Mouse (Mus musculus) adrenal gland (tissue): ENCODE results near the gene Olfr810.

Experiments
- intact Hi-C: fragments of 180-260 bp; cut with DNase I; formaldehyde crosslinking; loops from one replicate; pipeline ENCODE4 v1.15.1; 2025
- long read RNA-seq, 2 experiments: library from polyadenylated mRNA; unstranded; transcript quantifications; one replicate each; pipeline ENCODE4 v2.0.0; 2020; ENCODE audit warnings: borderline replicate concordance in 1 of 2; ENCODE audit not compliant: insufficient replicate concordance in 1 of 2

Gene Olfr810
- long read RNA-seq, experiment 1, result 0 reads
- long read RNA-seq, experiment 2, result 0 reads

- intact Hi-C loops, result no loop called here
Observed at GRCm38 (mm10) chr10:129794817-129795216, at the start of gene Olfr810. Gene Olfr810 (minus strand): TSS chr10:129794917.

GRCm38 (mm10) chr10:129804296-129804695, 9.6 kb upstream of the Olfr810 start, which contains the start of gene Olfr811:
Gene Olfr811 (minus strand): TSS chr10:129804396.
- intact Hi-C loops, result no loop called here

DNA sequence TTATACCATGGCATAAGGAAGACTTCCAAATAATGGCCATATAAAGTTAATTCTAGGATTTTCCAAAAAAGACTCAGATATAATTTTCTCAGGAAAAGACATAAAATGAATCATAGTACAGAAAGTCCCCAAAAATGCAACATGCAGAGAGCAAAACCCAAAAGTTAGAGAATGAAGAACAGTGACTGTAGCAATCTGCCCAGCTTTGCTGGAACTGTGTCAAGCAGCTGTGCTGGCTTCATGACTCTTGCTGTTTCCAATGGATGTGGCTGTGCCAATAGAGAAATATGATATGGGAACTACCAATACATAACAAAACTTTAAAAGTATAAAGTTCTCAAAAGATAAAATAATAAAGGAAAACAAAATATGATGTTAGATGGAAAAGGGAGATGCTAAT, 16.6 kb downstream of the Olfr810 start:
- intact Hi-C loops, result no loop called here

DNA sequence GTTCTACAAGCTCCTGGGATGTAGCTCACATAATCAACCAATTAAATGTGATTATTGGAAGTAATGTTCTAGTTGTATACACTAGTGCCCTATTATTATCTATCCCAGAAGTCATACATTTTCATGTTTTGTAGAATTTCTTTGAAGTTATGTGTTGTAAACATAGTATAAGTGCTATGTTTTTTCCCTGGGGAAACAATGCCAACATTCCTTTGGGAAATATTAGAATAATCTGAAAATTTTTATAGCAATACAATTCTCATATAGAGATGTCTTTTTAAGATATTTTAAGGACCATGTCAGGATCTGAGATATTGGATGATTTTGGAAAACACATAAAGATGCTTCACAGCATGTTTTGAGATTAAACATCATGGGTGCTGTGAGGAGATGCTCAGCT, 20.4 kb downstream of the Olfr810 start, which contains the start of gene Olfr809:
Olfr809 (plus strand) TSS at position 301 of the 400 bp plus-strand sequence.
- intact Hi-C loops, result no loop called here

DNA sequence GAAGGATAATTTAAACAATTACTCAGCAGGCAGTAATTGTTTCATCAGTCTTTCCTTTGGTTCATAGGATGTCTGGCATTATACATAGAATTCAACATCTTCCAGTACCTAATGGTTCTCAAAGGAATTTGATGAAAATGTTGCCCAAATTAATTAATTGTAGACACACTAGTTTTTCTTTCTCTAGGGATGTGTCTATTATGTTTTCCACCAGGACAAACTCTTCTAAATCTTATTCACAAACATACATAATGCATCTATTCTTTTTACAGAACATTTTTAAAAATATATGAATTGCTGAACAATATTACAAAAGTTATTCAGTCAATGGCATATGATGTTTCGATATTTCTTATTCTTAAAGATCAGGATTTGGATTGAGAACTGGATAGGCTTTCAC, 29.5 kb downstream of the Olfr810 start, which contains the start of gene Olfr808:
Olfr808 (plus strand) TSS at position 301 of the 400 bp plus-strand sequence.
- intact Hi-C loops, result no loop called here

GRCm38 (mm10) chr10:129757693-129758092, 37.0 kb downstream of the Olfr810 start, which contains the start of gene Olfr807:
Gene Olfr807 (minus strand): TSS chr10:129757793.
- intact Hi-C loops, result no loop called here

DNA sequence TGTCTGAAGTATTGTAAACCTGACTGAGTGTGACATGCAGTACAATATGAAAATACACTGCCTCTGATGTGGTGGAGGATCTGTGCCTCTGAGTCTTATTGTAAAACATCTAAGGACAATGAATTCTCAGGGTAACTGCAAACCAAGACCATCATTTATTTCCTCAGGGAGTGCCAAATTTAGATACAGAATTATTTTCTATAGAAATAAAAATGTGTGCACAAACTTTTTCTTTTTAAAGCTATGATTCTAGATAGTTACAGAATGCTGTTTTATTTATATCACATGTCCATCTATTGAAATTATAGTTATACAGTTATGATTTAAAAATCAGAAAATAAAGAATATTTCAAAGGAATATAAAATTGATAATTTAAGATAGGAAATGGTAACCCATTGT, 52.9 kb downstream of the Olfr810 start, which contains the start of gene Olfr806:
Olfr806 (minus strand) TSS at position 101 of the 400 bp plus-strand sequence.
- intact Hi-C loops, result no loop called here
